Mouse (Mus musculus): ENCODE measurements at regions not wholly inside any gene's neighbourhood (a gene's known extent, or its start where the extent isn't known, plus 50 kb on each side); places are given as distances from the start of the nearest gene placed in this dataset.

DNA sequence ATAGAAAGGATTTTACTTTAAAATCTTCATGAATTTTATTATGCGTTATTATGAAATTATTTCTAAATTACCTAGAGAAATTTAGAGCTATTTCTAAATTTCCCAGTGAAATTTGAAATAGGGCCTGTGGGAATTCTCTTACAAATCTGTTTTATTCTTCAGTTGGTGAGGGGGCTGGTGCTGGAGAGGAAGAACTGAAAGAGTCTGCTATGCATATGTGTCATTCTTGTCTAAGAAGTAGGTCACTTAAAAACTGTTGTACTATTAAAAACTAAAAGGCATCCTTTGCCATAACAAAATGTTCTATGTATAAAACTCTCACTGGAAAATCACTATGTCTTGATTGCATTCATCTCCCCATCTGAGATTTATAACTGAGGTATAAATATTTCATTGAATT, 494.3 kb downstream of the Epha7 start:
- TF ChIP-seq CTCF (IDR thresholded peaks at IDR 0.05; ENCODE audit: borderline replicate concordance, extremely low read depth, insufficient read depth, insufficient read length) (no peak), POLR2A (IDR thresholded peaks at IDR 0.05; ENCODE audit: borderline replicate concordance, extremely low read depth, insufficient read depth, insufficient read length, poor library complexity, severe bottlenecking) (no peak)
